Mouse (Mus musculus): ENCODE data around the gene Rnaseh2b. TPM values are rescaled to one million over a fixed set of nuclear protein-coding genes. Genes with fewer than 3 reads are reported as not detected.

Gene Rnaseh2b
- polyA plus RNA-seq, 1 experiment from 2014 or later = 36.7 TPM

GRCm38 (mm10) chr14:62342643-62343144, 50.3 kb downstream of the Rnaseh2b start:
- H3K27me3 ChIP-seq (ENCODE audit: control insufficient read depth, insufficient read depth, low read depth, low read length) = no peaks in the 10 kb centered on the region
- WGBS (ENCODE audit: insufficient replicate concordance) = 21% methylated on average over 10 of the region's 10 CpGs
- peak overlapping the region; percentile 0; the same call in 1 of the 2 replicates for H3K27ac ChIP-seq (ENCODE audit: low read length)
- no peaks in the 10 kb centered on the region for H3K9me3 ChIP-seq (replicated peaks; ENCODE audit: control insufficient read depth, low read length)
- H3K36me3 ChIP-seq (ENCODE audit: control insufficient read depth, insufficient read depth) = no peaks in the 10 kb centered on the region
- peak overlapping the region; percentile 3; the same call in 1 of the 2 replicates for H3K4me2 ChIP-seq (ENCODE audit: low read depth, low read length)
- no peak overlapping the region; the same call in 1 of the 2 replicates for H3K4me3 ChIP-seq (ENCODE audit: low read depth, low read length)
- no peak overlapping the region for H3K9ac ChIP-seq (ENCODE audit: low read depth, low read length)
- ATAC-seq (ENCODE audit: low read depth) = peak; percentile 67; the same call in 1 of the 2 replicates
- H3K4me1 ChIP-seq (ENCODE audit: control insufficient read depth, low read depth, low read length) = peaks cover 14% of the 10 kb centered on the region

GRCm38 (mm10) chr14:62346570-62346969, 54.2 kb downstream of the Rnaseh2b start:
- Histone ChIP-seq H3K9me3 (replicated peaks; ENCODE audit: control insufficient read depth, low read length) (no peaks in the 10 kb centered on the region), H3K36me3 (ENCODE audit: control insufficient read depth, insufficient read depth) (peaks cover 7% of the 10 kb centered on the region), H3K4me2 (ENCODE audit: low read depth, low read length) (no peak overlapping the region), H3K27me3 (ENCODE audit: control insufficient read depth, insufficient read depth, low read depth, low read length) (no peaks in the 10 kb centered on the region), H3K27ac (ENCODE audit: low read length) (no peak overlapping the region), H3K4me1 (ENCODE audit: control insufficient read depth, low read depth, low read length) (peaks cover 8% of the 10 kb centered on the region), H3K9ac (ENCODE audit: low read depth, low read length) (no peak overlapping the region), H3K4me3 (ENCODE audit: low read depth, low read length) (no peak overlapping the region)
- ATAC-seq (ENCODE audit: low read depth) = no peak
- 81% methylated on average over 11 of the region's 11 CpGs for WGBS (ENCODE audit: insufficient replicate concordance)

DNA sequence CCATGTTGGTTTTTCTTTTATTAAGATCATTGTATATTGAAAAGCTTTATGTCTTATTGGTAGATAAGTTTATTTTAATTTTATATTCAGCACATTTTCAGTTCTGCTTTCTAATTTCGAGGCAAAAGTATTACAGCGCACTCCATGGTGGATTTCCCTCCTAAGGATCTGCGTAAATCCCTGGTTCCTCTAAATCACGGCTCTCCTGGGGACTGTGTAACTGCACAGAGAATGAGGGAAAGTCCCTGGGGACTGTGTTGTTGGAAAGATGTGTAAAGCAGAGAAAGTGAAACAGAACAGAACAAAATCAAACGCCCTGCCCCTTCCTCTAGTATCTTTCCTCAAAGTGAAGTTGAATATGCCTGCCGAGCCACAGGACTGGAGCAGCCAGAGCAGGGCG, 54.7 kb downstream of the Rnaseh2b start:
- H3K4me2 ChIP-seq (ENCODE audit: low read depth, low read length) = no peak overlapping the region
- no peak overlapping the region for H3K9ac ChIP-seq (ENCODE audit: low read depth, low read length)
- H3K27me3 ChIP-seq (ENCODE audit: control insufficient read depth, insufficient read depth, low read depth, low read length) = no peaks in the 10 kb centered on the region
- no peaks in the 10 kb centered on the region for H3K9me3 ChIP-seq (replicated peaks; ENCODE audit: control insufficient read depth, low read length)
- 77% methylated on average over 7 of the region's 7 CpGs for WGBS (ENCODE audit: insufficient replicate concordance)
- no peak overlapping the region for H3K4me3 ChIP-seq (ENCODE audit: low read depth, low read length)
- H3K4me1 ChIP-seq (ENCODE audit: control insufficient read depth, low read depth, low read length) = peaks cover 8% of the 10 kb centered on the region
- no peak overlapping the region for H3K27ac ChIP-seq (ENCODE audit: low read length)
- ATAC-seq (ENCODE audit: low read depth) = no peak
- peaks cover 7% of the 10 kb centered on the region for H3K36me3 ChIP-seq (ENCODE audit: control insufficient read depth, insufficient read depth)

DNA sequence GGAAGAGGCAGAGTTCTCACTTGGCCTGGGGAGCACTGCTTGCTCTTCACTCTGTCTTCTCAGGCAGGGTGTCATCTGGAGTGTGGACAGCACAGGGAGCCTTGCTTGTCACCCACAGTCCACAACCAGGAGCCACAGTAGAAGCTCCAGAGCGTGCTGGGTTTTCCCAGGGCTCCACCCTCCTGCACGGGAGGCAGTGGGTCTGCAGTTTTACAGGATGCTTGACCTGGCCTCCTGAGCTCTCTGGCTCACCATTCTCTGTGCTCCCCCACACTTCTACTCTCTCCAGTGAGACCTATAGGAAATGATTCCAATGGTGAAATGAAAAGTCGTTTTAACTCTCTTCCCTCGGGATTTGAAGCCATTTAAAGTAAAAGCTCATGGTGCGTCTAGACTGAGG, 57.4 kb downstream of the Rnaseh2b start:
- Histone ChIP-seq H3K4me1 (ENCODE audit: control insufficient read depth, low read depth, low read length) (no peaks in the 10 kb centered on the region), H3K4me3 (ENCODE audit: low read depth, low read length) (no peak overlapping the region), H3K9ac (ENCODE audit: low read depth, low read length) (no peak overlapping the region), H3K27ac (ENCODE audit: low read length) (no peak overlapping the region), H3K9me3 (replicated peaks; ENCODE audit: control insufficient read depth, low read length) (no peaks in the 10 kb centered on the region), H3K4me2 (ENCODE audit: low read depth, low read length) (no peak overlapping the region), H3K36me3 (ENCODE audit: control insufficient read depth, insufficient read depth) (peaks cover 13% of the 10 kb centered on the region), H3K27me3 (ENCODE audit: control insufficient read depth, insufficient read depth, low read depth, low read length) (no peaks in the 10 kb centered on the region)
- no peak for ATAC-seq (ENCODE audit: low read depth)
- 74% methylated on average over 5 of the region's 5 CpGs for WGBS (ENCODE audit: insufficient replicate concordance)

DNA sequence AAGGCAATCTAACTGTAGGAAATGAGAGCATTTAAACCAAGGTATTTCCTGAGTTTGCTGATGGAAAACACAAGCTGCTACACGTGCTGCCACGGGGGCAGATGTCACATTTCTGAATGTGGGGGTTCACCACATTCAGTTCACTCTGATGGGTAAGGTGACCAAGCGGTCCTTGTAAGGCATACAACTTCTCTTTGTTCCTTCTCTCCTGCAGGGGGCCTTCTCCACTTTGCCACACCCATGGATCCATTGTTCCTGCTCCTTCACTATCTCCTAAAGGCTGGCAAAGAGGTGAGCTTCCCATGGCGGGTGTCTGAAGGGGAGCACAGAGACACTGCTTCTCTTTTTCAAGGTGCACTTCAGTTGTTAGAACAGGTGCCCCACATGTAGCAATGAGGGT, 57.8 kb downstream of the Rnaseh2b start:
- no peak for ATAC-seq (ENCODE audit: low read depth)
- Histone ChIP-seq H3K36me3 (ENCODE audit: control insufficient read depth, insufficient read depth) (peaks cover 13% of the 10 kb centered on the region), H3K9ac (ENCODE audit: low read depth, low read length) (no peak overlapping the region), H3K9me3 (replicated peaks; ENCODE audit: control insufficient read depth, low read length) (no peaks in the 10 kb centered on the region), H3K4me3 (ENCODE audit: low read depth, low read length) (no peak overlapping the region), H3K27me3 (ENCODE audit: control insufficient read depth, insufficient read depth, low read depth, low read length) (no peaks in the 10 kb centered on the region), H3K27ac (ENCODE audit: low read length) (no peak overlapping the region), H3K4me2 (ENCODE audit: low read depth, low read length) (no peak overlapping the region), H3K4me1 (ENCODE audit: control insufficient read depth, low read depth, low read length) (no peaks in the 10 kb centered on the region)
- 76% methylated on average over 4 of the region's 4 CpGs for WGBS (ENCODE audit: insufficient replicate concordance)

DNA sequence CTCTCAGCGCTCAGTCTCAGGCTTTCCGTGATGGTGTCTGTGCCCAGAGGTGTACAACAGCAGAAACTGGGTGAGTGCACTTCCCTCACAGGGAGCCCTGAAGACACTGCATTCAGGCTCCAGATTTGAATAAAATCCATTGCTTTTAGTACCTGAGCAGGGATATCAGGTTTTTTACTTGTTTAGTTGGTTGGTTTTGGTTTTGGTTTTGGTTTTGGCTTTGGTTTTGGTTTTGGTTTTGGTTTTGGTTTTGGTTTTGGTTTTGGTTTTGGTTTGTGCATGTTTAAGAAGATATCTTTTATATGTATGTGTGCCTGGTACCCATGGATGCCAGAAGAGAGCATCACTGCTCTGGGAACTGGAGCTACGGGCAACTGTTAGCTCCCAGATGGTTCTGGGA, 58.5 kb downstream of the Rnaseh2b start:
- Histone ChIP-seq H3K27me3 (ENCODE audit: control insufficient read depth, insufficient read depth, low read depth, low read length) (no peaks in the 10 kb centered on the region), H3K27ac (ENCODE audit: low read length) (no peak overlapping the region), H3K36me3 (ENCODE audit: control insufficient read depth, insufficient read depth) (peaks cover 13% of the 10 kb centered on the region), H3K9ac (ENCODE audit: low read depth, low read length) (no peak overlapping the region), H3K4me3 (ENCODE audit: low read depth, low read length) (no peak overlapping the region), H3K9me3 (replicated peaks; ENCODE audit: control insufficient read depth, low read length) (no peaks in the 10 kb centered on the region), H3K4me2 (ENCODE audit: low read depth, low read length) (no peak overlapping the region), H3K4me1 (ENCODE audit: control insufficient read depth, low read depth, low read length) (no peaks in the 10 kb centered on the region)
- ATAC-seq (ENCODE audit: low read depth) = no peak
- WGBS (ENCODE audit: insufficient replicate concordance) = 91% methylated on average over 3 of the region's 3 CpGs

DNA sequence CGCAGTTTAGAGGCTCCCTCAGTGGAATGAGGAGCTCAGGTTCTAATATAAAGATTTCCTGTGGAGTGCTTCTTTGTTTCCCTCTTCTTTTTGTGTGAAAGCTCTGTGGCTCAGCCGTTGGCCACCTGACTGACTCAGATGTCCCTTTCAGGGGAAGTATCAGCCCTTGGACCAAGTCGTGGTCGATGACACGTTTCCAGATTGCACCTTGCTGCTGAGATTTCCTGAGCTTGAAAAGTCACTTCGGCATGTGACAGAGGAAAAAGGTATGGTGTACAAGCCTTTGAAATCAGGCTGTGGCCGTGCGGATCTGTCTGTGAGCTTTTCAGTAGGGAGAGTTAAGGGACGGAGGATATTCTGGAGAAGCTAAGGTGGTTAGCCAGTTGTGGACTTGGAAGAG, 61.0 kb downstream of the Rnaseh2b start:
- H3K27ac ChIP-seq (ENCODE audit: low read length) = no peak overlapping the region
- no peaks in the 10 kb centered on the region for H3K9me3 ChIP-seq (replicated peaks; ENCODE audit: control insufficient read depth, low read length)
- H3K36me3 ChIP-seq (ENCODE audit: control insufficient read depth, insufficient read depth) = peaks cover 13% of the 10 kb centered on the region
- no peaks in the 10 kb centered on the region for H3K27me3 ChIP-seq (ENCODE audit: control insufficient read depth, insufficient read depth, low read depth, low read length)
- ATAC-seq (ENCODE audit: low read depth) = no peak
- no peak overlapping the region for H3K9ac ChIP-seq (ENCODE audit: low read depth, low read length)
- H3K4me1 ChIP-seq (ENCODE audit: control insufficient read depth, low read depth, low read length) = no peaks in the 10 kb centered on the region
- no peak overlapping the region for H3K4me3 ChIP-seq (ENCODE audit: low read depth, low read length)
- no peak overlapping the region for H3K4me2 ChIP-seq (ENCODE audit: low read depth, low read length)
- WGBS (ENCODE audit: insufficient replicate concordance) = 76% methylated on average over 9 of the region's 9 CpGs

GRCm38 (mm10) chr14:62353793-62354192, 61.4 kb downstream of the Rnaseh2b start:
- no peaks in the 10 kb centered on the region for H3K4me1 ChIP-seq (ENCODE audit: control insufficient read depth, low read depth, low read length)
- no peak overlapping the region for H3K27ac ChIP-seq (ENCODE audit: low read length)
- no peaks in the 10 kb centered on the region for H3K9me3 ChIP-seq (replicated peaks; ENCODE audit: control insufficient read depth, low read length)
- ATAC-seq (ENCODE audit: low read depth) = no peak
- WGBS (ENCODE audit: insufficient replicate concordance) = 85% methylated on average over 5 of the region's 5 CpGs
- H3K4me3 ChIP-seq (ENCODE audit: low read depth, low read length) = no peak overlapping the region
- no peak overlapping the region for H3K9ac ChIP-seq (ENCODE audit: low read depth, low read length)
- H3K36me3 ChIP-seq (ENCODE audit: control insufficient read depth, insufficient read depth) = peaks cover 13% of the 10 kb centered on the region
- no peak overlapping the region for H3K4me2 ChIP-seq (ENCODE audit: low read depth, low read length)
- H3K27me3 ChIP-seq (ENCODE audit: control insufficient read depth, insufficient read depth, low read depth, low read length) = no peaks in the 10 kb centered on the region

DNA sequence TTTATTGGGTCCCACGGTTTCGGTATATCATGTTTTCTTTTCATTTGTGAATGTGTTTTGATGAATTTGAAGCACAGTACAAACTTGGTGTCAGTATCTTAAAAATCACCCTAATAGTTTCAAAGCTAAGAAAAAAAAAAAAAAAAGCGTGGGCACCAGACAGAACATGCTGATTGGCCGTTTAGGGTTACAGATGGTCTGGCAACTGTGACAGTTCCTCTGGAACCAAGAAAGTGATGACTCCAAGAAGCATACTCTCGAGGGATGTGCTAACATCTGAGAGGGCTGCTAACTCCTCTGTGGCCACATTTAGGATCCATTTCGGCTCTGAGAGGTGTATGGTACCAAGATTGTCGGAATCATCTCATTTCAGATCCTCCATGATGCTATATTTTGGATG, 62.8 kb downstream of the Rnaseh2b start:
- Histone ChIP-seq H3K4me3 (ENCODE audit: low read depth, low read length) (no peak overlapping the region), H3K27ac (ENCODE audit: low read length) (no peak overlapping the region), H3K4me1 (ENCODE audit: control insufficient read depth, low read depth, low read length) (no peaks in the 10 kb centered on the region), H3K9me3 (replicated peaks; ENCODE audit: control insufficient read depth, low read length) (no peaks in the 10 kb centered on the region), H3K36me3 (ENCODE audit: control insufficient read depth, insufficient read depth) (peaks cover 13% of the 10 kb centered on the region), H3K27me3 (ENCODE audit: control insufficient read depth, insufficient read depth, low read depth, low read length) (no peaks in the 10 kb centered on the region), H3K9ac (ENCODE audit: low read depth, low read length) (no peak overlapping the region), H3K4me2 (ENCODE audit: low read depth, low read length) (no peak overlapping the region)
- 81% methylated on average over 7 of the region's 7 CpGs for WGBS (ENCODE audit: insufficient replicate concordance)
- no peak for ATAC-seq (ENCODE audit: low read depth)
